Mouse (Mus musculus) cerebellum, postnatal 25 days (tissue): ENCODE data around the gene Trafd1.

Experiments used
- DNase-seq, 2 experiments: peaks; one replicate each; pipeline ENCODE4 v3.0.0; 2021; ENCODE audit warnings: mixed read lengths in 2 of 2

The Trafd1 gene

GRCm38 (mm10) chr5:121385461-121386119 is at the start of gene Trafd1:
Gene Trafd1, minus strand, starts transcription at chr5:121385632.
- peak; percentile 94 to 97 for DNase-seq

- no peak for DNase-seq
Measured at GRCm38 (mm10) chr5:121428954-121429353, 43.5 kb upstream of the Trafd1 start.

GRCm38 (mm10) chr5:121423297-121423696 is 37.9 kb upstream of the Trafd1 start:
- no peak for DNase-seq

- no peak for DNase-seq
Measured at GRCm38 (mm10) chr5:121422787-121423186, 37.4 kb upstream of the Trafd1 start.

GRCm38 (mm10) chr5:121420721-121421120 is 35.3 kb upstream of the Trafd1 start:
- DNase-seq, result no peak

- DNase-seq, result no peak
Measured at GRCm38 (mm10) chr5:121410975-121411374, 25.5 kb upstream of the Trafd1 start.

- no peak for DNase-seq
Measured at GRCm38 (mm10) chr5:121407856-121408255, 22.4 kb upstream of the Trafd1 start.

GRCm38 (mm10) chr5:121400849-121401248 is 15.4 kb upstream of the Trafd1 start:
- no peak for DNase-seq

- no peak for DNase-seq
Measured at GRCm38 (mm10) chr5:121400064-121400463, 14.6 kb upstream of the Trafd1 start.

- DNase-seq, result no peak
Measured at GRCm38 (mm10) chr5:121399540-121399939, 14.1 kb upstream of the Trafd1 start.

GRCm38 (mm10) chr5:121398965-121399462 is 13.6 kb upstream of the Trafd1 start:
- no peak for DNase-seq

GRCm38 (mm10) chr5:121398146-121398964 is 12.9 kb upstream of the Trafd1 start:
- peak in 1 of 2 experiments; percentile 42 for DNase-seq

GRCm38 (mm10) chr5:121397187-121398145 is 12.0 kb upstream of the Trafd1 start, which contains the start of gene Naa25:
Gene Naa25, plus strand, starts transcription at chr5:121397936.
- peak; percentile 93 to 98 for DNase-seq

- DNase-seq, result no peak
Measured at GRCm38 (mm10) chr5:121395621-121396020, 10.2 kb upstream of the Trafd1 start.

- DNase-seq, result no peak
Measured at GRCm38 (mm10) chr5:121393402-121393801, 8.0 kb upstream of the Trafd1 start.

- peak in 1 of 2 experiments; percentile 69 for DNase-seq
Measured at GRCm38 (mm10) chr5:121392667-121393380, 7.4 kb upstream of the Trafd1 start.

GRCm38 (mm10) chr5:121389691-121390090 is 4.3 kb upstream of the Trafd1 start:
- DNase-seq, result no peak

- DNase-seq, result no peak
Measured at GRCm38 (mm10) chr5:121389106-121389505, 3.7 kb upstream of the Trafd1 start.

GRCm38 (mm10) chr5:121387126-121387525 is 1.7 kb upstream of the Trafd1 start:
- no peak for DNase-seq

- DNase-seq, result no peak
Measured at GRCm38 (mm10) chr5:121386120-121386909, 883 bp upstream of the Trafd1 start.
